Mouse (Mus musculus) limb, embryonic 10.5 days (tissue): Measurements from ENCODE around the gene 9430097D07Rik. TPM values are rescaled to one million over a fixed set of nuclear protein-coding genes. Genes with fewer than 3 reads are reported as not detected.

Source experiments
- DNase-seq: peaks from one replicate; pipeline ENCODE4 v3.0.0-alpha.2; 2017; ENCODE audit warnings: low spot score
- H3K27ac ChIP-seq: fragments of 300-500 bp; sonication (generic); 2 replicates; pipeline ENCODE4 v1.5.1; 2016; ENCODE audit warnings: mild to moderate bottlenecking
- H3K27me3 ChIP-seq: fragments of 300-500 bp; sonication (generic); 2 replicates; pipeline ENCODE4 v1.6.1; 2016; ENCODE audit warnings: low read depth, mild to moderate bottlenecking; ENCODE audit not compliant: poor library complexity, severe bottlenecking
- H3K36me3 ChIP-seq: fragments of 300-500 bp; sonication (generic); 2 replicates; pipeline ENCODE4 v1.6.1; 2016; ENCODE audit warnings: mild to moderate bottlenecking, moderate library complexity
- H3K4me1 ChIP-seq: fragments of 300-500 bp; sonication (generic); 2 replicates; pipeline ENCODE4 v1.6.1; 2016
- H3K4me3 ChIP-seq: fragments of 300-500 bp; sonication (generic); 2 replicates; pipeline ENCODE4 v1.5.1; 2016; ENCODE audit warnings: mild to moderate bottlenecking, moderate library complexity
- H3K9me3 ChIP-seq: fragments of 300-500 bp; sonication (generic); replicated peaks from 2 replicates; pipeline ENCODE4 v1.6.1; 2016; ENCODE audit warnings: mild to moderate bottlenecking
- WGBS: fragments of 180-500 bp; shearing (Covaris S2); methylation state at CpG from one replicate; pipeline ENCODE4 v1.1.7; 2016; 5-methylcytosine and 5-hydroxymethylcytosine counted together
- polyA plus RNA-seq: library from polyadenylated mRNA; unstranded; fragments of >200 nt; fragmentation: Nextera tagmentation; extraction: Ambion mirVana; gene quantifications from 2 replicates; pipeline ENCODE4 v1.2.1, GENCODE M21; 2016

Gene 9430097D07Rik
- 0.24 TPM in 1 of 2 replicates, not detected in the other for polyA plus RNA-seq

GRCm38 (mm10) chr2:32575586-32576160 is at the start of gene 9430097D07Rik:
9430097D07Rik (minus strand) TSS chr2:32575684.
- WGBS, result 6% methylated on average over 28 of the region's 28 CpGs
- Histone ChIP-seq H3K27me3 (peaks cover 51% of the 10 kb centered on the region), H3K9me3 (no peaks in the 10 kb centered on the region), H3K4me1 (peaks cover 38% of the 10 kb centered on the region), H3K36me3 (peaks cover 16% of the 10 kb centered on the region), H3K4me3 (peak within 1 kb of the TSS; percentile 68), H3K27ac (peak within 1 kb of the TSS; percentile 61)
- DNase-seq, result peak; percentile 76

GRCm38 (mm10) chr2:32624111-32624748 is 48.7 kb upstream of the 9430097D07Rik start:
- 81% methylated on average over 5 of the region's 5 CpGs for WGBS
- Histone ChIP-seq H3K4me1 (peaks cover 81% of the 10 kb centered on the region), H3K27ac (peak overlapping the region; percentile 90), H3K4me3 (peak overlapping the region; percentile 46; the same call in 1 of the 2 replicates), H3K9me3 (no peaks in the 10 kb centered on the region), H3K36me3 (peaks cover 6% of the 10 kb centered on the region), H3K27me3 (no peaks in the 10 kb centered on the region)
- no peak for DNase-seq

- peaks cover 32% of the 10 kb centered on the region for H3K36me3 ChIP-seq
- WGBS, result 51% methylated on average over 7 of the region's 7 CpGs
- H3K27me3 ChIP-seq, result no peaks in the 10 kb centered on the region
- no peak for DNase-seq
- peak within 1 kb of the TSS; percentile 20 for H3K4me3 ChIP-seq
- no peaks in the 10 kb centered on the region for H3K9me3 ChIP-seq
- H3K27ac ChIP-seq, result peak within 1 kb of the TSS; percentile 87
- H3K4me1 ChIP-seq, result peaks cover 67% of the 10 kb centered on the region
These were observed 46.0 kb upstream of the 9430097D07Rik start, which contains the start of gene Ak1 for GRCm38 (mm10) chr2:32621517-32621859. Ak1 (plus strand) TSS chr2:32621758.

- H3K9me3 ChIP-seq, result no peaks in the 10 kb centered on the region
- 24% methylated on average over 4 of the region's 4 CpGs for WGBS
- peak; percentile 48 for DNase-seq
- no peaks in the 10 kb centered on the region for H3K27me3 ChIP-seq
- peak overlapping the region; percentile 87 for H3K27ac ChIP-seq
- peaks cover 35% of the 10 kb centered on the region for H3K36me3 ChIP-seq
- H3K4me1 ChIP-seq, result peaks cover 61% of the 10 kb centered on the region
- H3K4me3 ChIP-seq, result peak overlapping the region; percentile 20
These were observed 45.4 kb upstream of the 9430097D07Rik start for GRCm38 (mm10) chr2:32620682-32621516.

GRCm38 (mm10) chr2:32618051-32618450 is 42.6 kb upstream of the 9430097D07Rik start:
- peak overlapping the region; percentile 87 for H3K27ac ChIP-seq
- DNase-seq, result no peak
- H3K36me3 ChIP-seq, result peaks cover 55% of the 10 kb centered on the region
- H3K4me3 ChIP-seq, result no peak overlapping the region
- H3K4me1 ChIP-seq, result peaks cover 41% of the 10 kb centered on the region
- WGBS, result 90% methylated on average over 9 of the region's 9 CpGs
- H3K27me3 ChIP-seq, result no peaks in the 10 kb centered on the region
- no peaks in the 10 kb centered on the region for H3K9me3 ChIP-seq

GRCm38 (mm10) chr2:32617601-32618000 is 42.1 kb upstream of the 9430097D07Rik start:
- no peak overlapping the region for H3K4me3 ChIP-seq
- no peaks in the 10 kb centered on the region for H3K9me3 ChIP-seq
- H3K27me3 ChIP-seq, result no peaks in the 10 kb centered on the region
- peaks cover 41% of the 10 kb centered on the region for H3K4me1 ChIP-seq
- 94% methylated on average over 4 of the region's 4 CpGs for WGBS
- DNase-seq, result no peak
- peaks cover 59% of the 10 kb centered on the region for H3K36me3 ChIP-seq
- no peak overlapping the region for H3K27ac ChIP-seq

- WGBS, result 100% methylated on average over 1 of the region's 1 CpGs
- DNase-seq, result no peak
These were observed 41.6 kb upstream of the 9430097D07Rik start for GRCm38 (mm10) chr2:32617109-32617508.

GRCm38 (mm10) chr2:32612274-32612673 is 36.8 kb upstream of the 9430097D07Rik start:
- Histone ChIP-seq H3K4me3 (no peak overlapping the region), H3K27ac (no peak overlapping the region), H3K9me3 (no peaks in the 10 kb centered on the region), H3K36me3 (peaks cover 40% of the 10 kb centered on the region), H3K27me3 (no peaks in the 10 kb centered on the region), H3K4me1 (peaks cover 38% of the 10 kb centered on the region)
- no peak for DNase-seq
- WGBS, result 62% methylated on average over 26 of the region's 26 CpGs

More at GRCm38 (mm10) chr2:32617109-32617508, 41.6 kb upstream of the 9430097D07Rik start:
- no peaks in the 10 kb centered on the region for H3K9me3 ChIP-seq
- no peak overlapping the region for H3K4me3 ChIP-seq
- peaks cover 64% of the 10 kb centered on the region for H3K36me3 ChIP-seq
- no peak overlapping the region for H3K27ac ChIP-seq
- peaks cover 41% of the 10 kb centered on the region for H3K4me1 ChIP-seq
- no peaks in the 10 kb centered on the region for H3K27me3 ChIP-seq

- Histone ChIP-seq H3K4me3 (peak overlapping the region; percentile 46), H3K36me3 (peaks cover 30% of the 10 kb centered on the region), H3K27me3 (no peaks in the 10 kb centered on the region), H3K9me3 (no peaks in the 10 kb centered on the region), H3K27ac (peak overlapping the region; percentile 57; the same call in 1 of the 2 replicates), H3K4me1 (peaks cover 47% of the 10 kb centered on the region)
- WGBS, result 22% methylated on average over 23 of the region's 23 CpGs
- DNase-seq, result no peak
These were observed 35.2 kb upstream of the 9430097D07Rik start for GRCm38 (mm10) chr2:32610610-32611229.

- WGBS, result 33% methylated on average over 18 of the region's 18 CpGs
- peak overlapping the region; percentile 67 for H3K27ac ChIP-seq
- peak overlapping the region; percentile 85 for H3K4me3 ChIP-seq
- H3K36me3 ChIP-seq, result peaks cover 16% of the 10 kb centered on the region
- peak; percentile 47 for DNase-seq
- H3K9me3 ChIP-seq, result no peaks in the 10 kb centered on the region
- H3K4me1 ChIP-seq, result peaks cover 47% of the 10 kb centered on the region
- no peaks in the 10 kb centered on the region for H3K27me3 ChIP-seq
These were observed 33.4 kb upstream of the 9430097D07Rik start for GRCm38 (mm10) chr2:32608778-32609435.

- Histone ChIP-seq H3K36me3 (peaks cover 13% of the 10 kb centered on the region), H3K27me3 (no peaks in the 10 kb centered on the region), H3K4me1 (peaks cover 47% of the 10 kb centered on the region), H3K27ac (peak overlapping the region; percentile 67), H3K4me3 (peak overlapping the region; percentile 85), H3K9me3 (no peaks in the 10 kb centered on the region)
- 4% methylated on average over 25 of the region's 25 CpGs for WGBS
- DNase-seq, result peak; percentile 75
These were observed 32.8 kb upstream of the 9430097D07Rik start for GRCm38 (mm10) chr2:32608141-32608777.
